In the genomic region with DNA sequence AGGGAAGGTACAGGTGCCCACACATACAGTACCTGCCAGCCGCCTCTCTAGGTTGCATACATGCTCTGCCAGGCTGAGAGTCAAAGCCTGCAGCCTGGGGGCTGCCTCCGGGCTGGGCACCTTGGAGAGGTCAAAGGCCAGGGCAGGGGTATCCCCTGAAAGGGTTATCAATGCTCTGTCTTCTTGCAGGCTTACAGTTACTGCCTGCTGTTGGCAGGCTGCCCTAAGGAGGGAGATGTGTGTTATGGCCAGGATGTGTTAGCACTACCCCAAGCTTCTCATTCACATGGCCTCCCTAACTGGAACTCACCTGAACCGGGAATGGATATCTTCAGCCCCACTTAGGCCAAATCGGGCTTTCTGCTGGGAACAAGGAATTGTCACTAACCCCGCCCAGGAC, we compare ENCODE assay signal across 8 mouse cellular contexts. TPM values are rescaled to one million over a fixed set of nuclear protein-coding genes. Genes with fewer than 3 reads are reported as not detected.
DNase-seq lines count a peak whose midpoint lies in the region; ATAC-seq and TF ChIP-seq lines count a peak whose summit lies in the region.

No protein-coding gene starts in this region.

- no peaks in the 10 kb centered on the region for H3K9me3 ChIP-seq in forebrain, embryonic 14.5 days (replicated peaks; ENCODE audit: control insufficient read depth, low read length)

- H3K27me3 ChIP-seq in forebrain, embryonic 14.5 days (replicated peaks; ENCODE audit: control insufficient read depth, insufficient read depth, low read length) = no peaks in the 10 kb centered on the region

- peaks cover 9% of the 10 kb centered on the region for H3K4me1 ChIP-seq in lung, adult 2 months (ENCODE audit: control insufficient read depth, insufficient read depth, low read length)
- H3K4me1 ChIP-seq in bone marrow macrophage, adult 2 months (ENCODE audit: control insufficient read depth, insufficient read depth, low read length) = peaks cover 13% of the 10 kb centered on the region
- peaks cover 11% of the 10 kb centered on the region for H3K4me1 ChIP-seq in forebrain, embryonic 14.5 days (ENCODE audit: control insufficient read depth, insufficient read depth, low read length)

- peaks cover 20% of the 10 kb centered on the region for H3K36me3 ChIP-seq in forebrain, embryonic 14.5 days (ENCODE audit: control insufficient read depth, insufficient read depth, low read length)

- TF ChIP-seq POLR2A in lung, adult 2 months (IDR thresholded peaks at IDR 0.05; ENCODE audit: borderline replicate concordance, extremely low read depth, low read depth, low read length) = no peak
- TF ChIP-seq POLR2A in bone marrow macrophage, adult 2 months (IDR thresholded peaks at IDR 0.05; ENCODE audit: borderline replicate concordance, low read depth, low read length) = no peak

- peak overlapping the region; percentile 68 for H3K9ac ChIP-seq in forebrain, embryonic 14.5 days (ENCODE audit: low read length)

- ATAC-seq in forebrain, embryonic 14.5 days = no peak; the same call in none of the 2 replicates
- ATAC-seq in monocyte, adult 5-6 weeks (replicated peaks; ENCODE audit: insufficient number of reproducible peaks, low FRiP score, low TSS enrichment, poor library complexity, severe bottlenecking) = no peak

- H3K4me3 ChIP-seq in lung, adult 2 months (replicated peaks; ENCODE audit: extremely low read depth, low read depth, low read length) = peak overlapping the region; percentile 84
- peak overlapping the region; percentile 87 for H3K4me3 ChIP-seq in bone marrow macrophage, adult 2 months (ENCODE audit: insufficient read depth, low read length)
- H3K4me3 ChIP-seq in forebrain, embryonic 14.5 days (ENCODE audit: low read depth, low read length) = peak overlapping the region; percentile 54

- H3K4me2 ChIP-seq in forebrain, embryonic 14.5 days (ENCODE audit: low read length) = peak overlapping the region; percentile 87

- no peak for DNase-seq in lung, adult 2 months
- no peak for DNase-seq in lung, postnatal 14 days
- no peak for DNase-seq in forebrain, embryonic 14.5 days (ENCODE audit: low spot score)
- DNase-seq in kidney, postnatal 10 days = peak; percentile 51
- DNase-seq in neural tube, embryonic 10.5 days (ENCODE audit: extremely low spot score, low spot score) = peak; percentile 15
- no peak for DNase-seq in frontal cortex, postnatal 25 days (ENCODE audit: low spot score in 2 of 2)

- TF ChIP-seq CTCF in lung, adult 2 months (IDR thresholded peaks at IDR 0.05; ENCODE audit: insufficient read depth, low read length) = no peak
- no peak for TF ChIP-seq CTCF in bone marrow macrophage, adult 2 months (IDR thresholded peaks at IDR 0.05; ENCODE audit: low read depth, low read length)

- 25% methylated on average over 5 of the region's 5 CpGs for WGBS in lung, adult 2 months
- WGBS in forebrain, embryonic 14.5 days = 30% methylated on average over 5 of the region's 5 CpGs

- H3K27ac ChIP-seq in bone marrow macrophage, adult 2 months (ENCODE audit: insufficient read depth, low read depth, low read length) = no peak overlapping the region
- H3K27ac ChIP-seq in forebrain, embryonic 14.5 days (ENCODE audit: low read depth, low read length) = peak overlapping the region; percentile 95

RNA-seq across cellular contexts. Expression of a gene that starts 0.8 kb away (rescaled TPM):
- 74.6 and 76.0 TPM in 2 replicates for polyA plus RNA-seq in lung, adult 2 months (2012; rRNA removed)
- 22.4 and 26.2 TPM in 2 replicates for polyA plus RNA-seq in bone marrow macrophage, adult 2 months (2012; ENCODE audit: insufficient read depth, insufficient read length, missing spikeins)
- 93.2 and 101 TPM in 2 replicates for polyA plus RNA-seq in forebrain, embryonic 14.5 days (2014; fragmentation: Nextera tagmentation; extraction: Ambion mirVana)
- 21.4 to 39.6 TPM (median 32.9 TPM) in 3 replicates for total RNA-seq in monocyte, adult 5-6 weeks (2017)

RNA-seq across cellular contexts. Expression of a gene that starts 3.5 kb away (rescaled TPM):
- 1,602 and 1,847 TPM in 2 replicates for polyA plus RNA-seq in lung, adult 2 months (2012; rRNA removed)
- not detected in 2 replicates for polyA plus RNA-seq in bone marrow macrophage, adult 2 months (2012; ENCODE audit: insufficient read depth, insufficient read length, missing spikeins)
- 1.1 and 2.2 TPM in 2 replicates for polyA plus RNA-seq in forebrain, embryonic 14.5 days (2014; fragmentation: Nextera tagmentation; extraction: Ambion mirVana)
- total RNA-seq in monocyte, adult 5-6 weeks (2017) = not detected in 3 replicates

RNA-seq across cellular contexts. Expression of a gene that starts 9.7 kb away (rescaled TPM):
- polyA plus RNA-seq in lung, adult 2 months (2012; rRNA removed) = 0.62 and 0.80 TPM in 2 replicates
- polyA plus RNA-seq in bone marrow macrophage, adult 2 months (2012; ENCODE audit: insufficient read depth, insufficient read length, missing spikeins) = not detected in 2 replicates
- 170 and 301 TPM in 2 replicates for polyA plus RNA-seq in forebrain, embryonic 14.5 days (2014; fragmentation: Nextera tagmentation; extraction: Ambion mirVana)
- total RNA-seq in monocyte, adult 5-6 weeks (2017) = not detected in 3 replicates

RNA-seq across cellular contexts. Expression of a gene that starts 31.6 kb away (rescaled TPM):
- polyA plus RNA-seq in lung, adult 2 months (2012; rRNA removed) = 52.4 and 61.5 TPM in 2 replicates
- 14.9 and 16.4 TPM in 2 replicates for polyA plus RNA-seq in bone marrow macrophage, adult 2 months (2012; ENCODE audit: insufficient read depth, insufficient read length, missing spikeins)
- 6.7 and 11.9 TPM in 2 replicates for polyA plus RNA-seq in forebrain, embryonic 14.5 days (2014; fragmentation: Nextera tagmentation; extraction: Ambion mirVana)
- total RNA-seq in monocyte, adult 5-6 weeks (2017) = 16.8 to 46.8 TPM (median 17.5 TPM) in 3 replicates

RNA-seq across cellular contexts. Expression of a gene that starts 33.6 kb away (rescaled TPM):
- polyA plus RNA-seq in lung, adult 2 months (2012; rRNA removed) = not detected in 2 replicates
- not detected in 2 replicates for polyA plus RNA-seq in bone marrow macrophage, adult 2 months (2012; ENCODE audit: insufficient read depth, insufficient read length, missing spikeins)
- polyA plus RNA-seq in forebrain, embryonic 14.5 days (2014; fragmentation: Nextera tagmentation; extraction: Ambion mirVana) = not detected in 2 replicates
- total RNA-seq in monocyte, adult 5-6 weeks (2017) = not detected in 3 replicates

Comparison
In these comparisons a context has a peak if more than half of its experiments do, and no peak if none do; other contexts are left out.
1. DNase-seq: peak in kidney, postnatal 10 days (single experiment) and neural tube, embryonic 10.5 days (single experiment); none in lung, adult 2 months (single experiment), lung, postnatal 14 days (single experiment), forebrain, embryonic 14.5 days (single experiment) and frontal cortex, postnatal 25 days (0 of 2).
2. RNA of a gene that starts 3.5 kb away (polyA plus RNA-seq): 1,602 to 1,847 TPM in lung, adult 2 months; 1.1 to 2.2 TPM in forebrain, embryonic 14.5 days and not detected in bone marrow macrophage, adult 2 months; every median in the first group is over 100 times any median in the second.
3. RNA of a gene that starts 9.7 kb away (polyA plus RNA-seq): 170 to 301 TPM in forebrain, embryonic 14.5 days; 0.62 to 0.80 TPM in lung, adult 2 months and not detected in bone marrow macrophage, adult 2 months; every median in the first group is over 10 times any median in the second.
4. Peak in every context shown above with its lines, with median percentiles within 50 percentile points of each other: H3K4me3 ChIP-seq.